Mouse (Mus musculus): ENCODE measurements around the gene Kif19a. TPM values are rescaled to one million over a fixed set of nuclear protein-coding genes. Genes with fewer than 3 reads are reported as not detected.

Gene Kif19a
- total RNA-seq, 2 experiments from 2014 or later, result 8.8 to 11.2 TPM

DNA sequence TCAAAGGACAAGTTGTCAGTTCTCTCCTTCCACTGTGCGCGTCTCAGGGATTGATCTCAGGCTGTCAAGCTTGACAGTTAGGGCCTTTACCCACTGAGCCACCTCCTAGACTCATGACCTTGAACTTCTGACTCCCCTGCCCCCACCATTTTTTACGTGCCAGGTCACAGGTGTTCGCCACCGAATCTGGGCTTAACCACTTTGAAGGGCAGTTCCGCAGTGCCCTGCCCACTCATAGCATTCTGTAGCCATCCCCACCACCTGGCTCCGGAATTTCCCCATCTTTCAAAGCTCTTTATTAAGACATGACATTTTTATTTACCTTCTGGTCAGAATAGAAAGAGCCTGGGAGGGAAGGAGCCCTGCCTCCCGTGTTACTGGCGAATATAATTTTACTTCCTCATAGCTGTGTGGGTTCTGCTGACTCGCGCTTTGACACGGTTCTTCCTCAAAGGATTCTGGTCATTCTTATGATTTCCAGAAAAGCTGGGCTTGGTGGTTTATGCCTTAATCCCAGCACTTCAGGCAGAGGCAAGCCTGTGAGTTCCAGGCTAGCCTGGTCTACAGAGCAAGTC, 17.5 kb upstream of the Kif19a start:
- intact Hi-C loops (cut with DNase I), result no loop called here
- DNase-seq (ENCODE audit: low spot score in 2 of 2), result no peak

DNA sequence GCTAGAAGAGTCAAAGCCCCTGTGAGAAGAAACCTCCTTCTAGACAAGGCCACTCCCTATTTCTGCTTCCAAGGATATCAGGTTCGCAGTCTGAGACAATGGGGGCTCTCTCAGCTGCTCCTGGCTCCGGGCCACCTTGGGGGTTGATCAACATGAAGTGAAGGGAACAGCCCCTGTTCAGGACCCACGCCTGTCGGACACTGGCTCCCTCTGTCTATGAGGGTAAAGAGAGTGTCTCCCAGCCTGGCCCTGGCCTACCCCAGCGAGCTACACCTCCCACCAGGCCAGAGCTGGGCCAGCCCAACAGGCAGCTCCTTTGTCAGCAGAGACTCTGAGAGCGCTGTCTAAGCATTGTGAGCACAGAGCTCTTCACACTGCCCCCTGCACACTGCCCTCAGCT, 4.7 kb downstream of the Kif19a start:
- DNase-seq (ENCODE audit: low spot score in 2 of 2), result peak in 1 of 2 experiments; percentile 40
- intact Hi-C loops (cut with DNase I), result no loop called here

DNA sequence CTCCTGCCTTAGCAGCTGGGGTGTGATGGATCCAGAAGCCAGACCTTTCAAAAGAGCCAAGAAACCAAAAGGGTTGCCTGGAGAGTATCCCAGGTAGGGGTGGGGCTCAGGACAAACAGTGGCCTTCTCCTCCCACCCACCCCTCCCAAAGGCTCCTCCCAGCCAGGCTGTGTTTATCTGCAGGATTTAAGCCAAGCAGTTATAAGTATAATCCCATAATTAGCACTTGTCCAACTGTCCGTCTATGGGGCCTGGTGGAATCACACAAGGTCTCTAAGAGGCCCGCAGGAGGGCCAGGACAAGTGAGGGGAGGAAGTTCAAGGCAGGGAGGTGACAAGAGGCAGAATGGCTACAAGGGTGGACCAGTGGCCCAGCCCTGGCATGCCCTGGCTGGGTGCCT, 6.7 kb downstream of the Kif19a start:
- DNase-seq (ENCODE audit: low spot score in 2 of 2), result no peak
- intact Hi-C loops (cut with DNase I), result no loop called here

DNA sequence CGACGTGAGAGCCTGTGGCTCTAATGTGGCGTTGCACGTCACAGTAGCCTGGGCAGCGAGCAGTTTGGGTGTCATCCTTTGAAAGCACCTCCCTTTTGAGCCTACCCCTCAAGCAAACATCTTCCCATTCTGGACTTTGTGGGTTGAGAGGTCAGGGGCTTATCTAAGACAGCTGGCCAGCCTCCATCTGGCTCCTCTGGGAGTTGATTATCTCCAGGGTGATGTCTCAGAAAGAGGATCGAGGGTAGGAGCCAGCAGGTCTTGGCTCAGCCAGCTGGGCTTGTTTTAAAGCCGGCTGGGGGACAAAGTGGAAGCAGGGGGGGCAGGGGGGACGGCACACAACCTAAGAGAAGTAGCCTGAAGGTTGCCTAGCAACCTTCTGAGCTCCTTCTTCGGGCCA, 14.9 kb downstream of the Kif19a start:
- intact Hi-C loops (cut with DNase I), result no loop called here
- no peak for DNase-seq (ENCODE audit: low spot score in 2 of 2)

DNA sequence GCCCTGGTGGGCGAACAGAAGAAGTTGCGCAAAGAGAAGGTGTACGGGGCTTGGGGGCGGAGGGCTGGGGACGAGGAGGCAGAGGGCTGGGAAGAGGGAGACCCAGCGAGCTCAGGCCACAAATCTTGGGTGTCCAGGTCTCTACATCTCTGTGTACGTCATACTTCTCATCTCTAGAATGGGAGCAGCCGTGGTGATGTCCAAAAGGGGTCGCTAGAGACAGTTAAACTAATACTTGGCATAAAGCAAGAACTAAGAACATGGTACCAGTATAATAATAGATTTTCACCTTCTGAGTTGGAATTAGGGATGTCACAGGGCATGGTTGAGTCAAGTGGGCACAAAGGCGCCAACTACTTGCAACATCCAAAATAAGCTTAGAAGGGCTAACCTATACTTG, 20.7 kb downstream of the Kif19a start:
- intact Hi-C loops (cut with DNase I), result loop anchor here (5.0 kb wide), 1 partner anchor 109 kb away; the partner anchor contains the start of gene Ttyh2
- DNase-seq (ENCODE audit: low spot score in 2 of 2), result no peak

DNA sequence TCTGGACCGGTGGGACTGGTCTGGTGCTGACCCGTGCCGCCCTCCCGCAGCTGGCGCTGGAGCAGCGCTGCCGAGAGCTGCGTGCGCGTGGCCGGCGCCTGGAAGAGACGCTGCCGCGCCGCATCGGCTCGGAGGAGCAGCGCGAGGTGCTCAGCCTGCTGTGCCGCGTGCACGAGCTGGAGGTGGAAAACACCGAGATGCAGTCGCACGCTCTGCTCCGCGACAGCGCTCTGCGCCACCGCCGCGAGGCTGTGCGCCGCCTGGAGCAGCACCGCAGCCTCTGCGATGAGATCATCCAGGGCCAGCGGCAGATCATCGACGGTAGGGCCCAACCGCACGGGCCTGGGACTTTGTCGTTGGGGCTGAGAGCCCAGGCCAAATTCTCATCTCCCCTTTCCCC, 21.1 kb downstream of the Kif19a start:
- peak; percentile 70 to 74 for DNase-seq (ENCODE audit: low spot score in 2 of 2)

DNA sequence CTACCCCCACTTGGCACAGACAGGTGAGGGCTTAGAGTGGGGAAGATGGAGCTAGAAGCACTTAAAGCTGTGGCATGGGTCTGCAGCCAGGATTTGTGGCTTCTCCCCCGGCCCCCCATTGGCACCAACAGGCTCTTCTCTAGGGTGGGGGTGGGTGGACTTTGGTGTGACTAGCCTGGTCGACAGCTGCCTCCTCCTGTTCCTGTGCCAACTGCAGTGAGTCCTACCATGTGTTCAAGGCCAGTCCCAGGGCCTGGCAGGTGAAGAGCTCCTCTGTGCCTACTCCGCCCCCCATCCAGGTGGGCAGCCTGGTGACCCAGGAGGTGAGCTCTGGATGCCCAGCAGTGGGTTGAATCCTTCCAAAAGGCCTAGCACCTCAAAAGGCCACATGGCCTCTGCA, 22.4 kb downstream of the Kif19a start:
- no peak for DNase-seq (ENCODE audit: low spot score in 2 of 2)
- intact Hi-C loops (cut with DNase I), result loop anchor here (2.0 to 5.0 kb wide), 2 partner anchors 43 to 110 kb away; partner anchors contain the start of gene Ttyh2

More for the DNA sequence above, 21.1 kb downstream of the Kif19a start:
- intact Hi-C loops (cut with DNase I), result loop anchor here (5.0 kb wide), 1 partner anchor 109 kb away; the partner anchor contains the start of gene Ttyh2

DNA sequence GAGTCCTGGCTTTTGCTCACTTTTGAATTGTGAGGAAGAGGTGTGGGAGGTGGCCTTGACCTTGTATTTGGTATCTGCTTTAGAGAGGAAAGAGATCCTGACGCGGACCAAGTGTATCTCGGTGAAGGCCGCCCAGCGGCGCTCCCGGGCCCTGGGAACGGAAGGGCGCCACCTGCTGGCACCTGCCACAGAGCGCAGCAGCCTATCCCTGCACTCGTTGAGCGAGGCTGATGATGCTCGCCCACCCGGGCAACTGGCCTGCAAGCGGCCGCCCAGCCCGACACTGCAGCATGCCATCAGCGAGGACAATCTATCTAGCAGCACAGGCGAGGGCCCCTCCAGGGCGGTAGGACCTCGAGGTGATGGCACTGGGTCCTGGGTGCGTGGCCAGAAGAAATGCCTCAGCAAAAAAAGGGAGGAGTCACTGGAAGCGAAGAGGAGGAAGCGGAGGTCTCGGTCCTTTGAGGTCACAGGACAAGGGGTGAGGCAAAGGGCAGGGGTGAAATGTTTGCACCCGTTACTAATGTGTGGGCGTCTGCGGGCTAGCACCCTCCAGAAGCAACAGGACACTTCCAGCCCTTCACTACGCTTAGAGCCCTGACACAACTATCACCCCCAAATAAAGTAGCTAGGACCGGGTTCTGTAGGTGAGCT, 24.0 kb downstream of the Kif19a start:
- peak; percentile 82 to 88 for DNase-seq (ENCODE audit: low spot score in 2 of 2)
- intact Hi-C loops (cut with DNase I), result loop anchor here (2.0 to 5.0 kb wide), 2 partner anchors 44 to 112 kb away; partner anchors contain the start of gene Ttyh2

DNA sequence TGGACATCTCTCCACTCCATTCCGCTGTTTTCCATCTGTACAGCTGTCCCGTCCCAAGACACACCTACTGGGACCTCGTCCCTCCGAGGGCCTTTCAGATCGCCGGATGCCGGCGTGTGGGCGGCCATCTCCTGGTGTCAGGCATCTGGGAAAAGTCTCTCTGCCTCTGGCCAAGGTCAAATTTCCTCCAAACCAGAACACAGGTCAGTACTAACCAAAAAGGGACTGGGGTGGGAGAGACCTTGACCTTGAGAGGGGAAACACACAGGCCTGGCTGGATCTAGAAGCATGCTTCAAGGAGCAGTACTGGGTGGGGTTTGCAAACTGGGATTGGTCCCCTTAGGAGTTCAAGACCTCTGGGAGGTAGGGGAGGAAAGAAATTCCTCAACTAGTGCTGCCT, 24.5 kb downstream of the Kif19a start:
- intact Hi-C loops (cut with DNase I), result loop anchor here (2.0 to 5.0 kb wide), 2 partner anchors 45 to 112 kb away; partner anchors contain the start of gene Ttyh2
- no peak for DNase-seq (ENCODE audit: low spot score in 2 of 2)

DNA sequence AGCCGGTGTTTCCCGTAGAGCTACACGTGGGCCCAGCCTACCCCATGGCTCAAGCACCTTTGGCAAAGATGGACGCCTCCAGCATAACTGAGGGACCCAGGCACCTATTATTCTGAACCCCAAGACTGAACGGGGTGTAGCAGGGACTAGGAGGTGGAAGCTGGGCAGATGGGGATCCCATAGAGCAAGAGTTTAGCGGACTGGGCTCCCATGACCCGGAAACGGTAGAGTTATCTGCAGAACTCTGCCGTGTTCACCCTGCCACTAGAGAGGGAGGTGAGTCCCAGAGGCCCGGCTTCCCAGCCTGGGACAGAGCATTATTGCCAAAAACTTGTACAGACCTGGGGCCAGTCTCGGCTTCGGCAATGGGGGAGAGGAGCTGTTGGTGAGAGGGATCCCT, 25.0 kb downstream of the Kif19a start:
- DNase-seq (ENCODE audit: low spot score in 2 of 2), result no peak
- intact Hi-C loops (cut with DNase I), result no loop called here

DNA sequence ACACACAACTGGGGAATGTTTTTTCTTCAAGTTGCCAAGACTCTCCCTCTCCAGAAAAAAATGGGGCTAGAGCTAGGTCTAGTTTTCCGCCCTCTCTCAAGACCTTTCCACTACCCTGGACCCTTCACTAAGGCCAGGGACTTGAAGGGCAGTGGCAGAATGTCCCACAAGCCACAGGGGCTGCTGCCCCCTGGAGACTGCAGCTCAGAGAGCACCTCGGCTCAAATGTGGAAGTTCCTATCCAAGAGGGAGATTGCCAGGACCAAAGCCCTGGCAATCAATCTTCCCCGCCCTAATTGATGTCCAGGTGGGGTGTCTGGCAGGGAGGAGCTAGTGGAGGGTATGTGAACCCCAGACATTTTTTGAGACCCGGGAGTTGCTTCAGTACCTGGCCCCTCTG, 25.7 kb downstream of the Kif19a start:
- intact Hi-C loops (cut with DNase I), result no loop called here
- no peak for DNase-seq (ENCODE audit: low spot score in 2 of 2)

DNA sequence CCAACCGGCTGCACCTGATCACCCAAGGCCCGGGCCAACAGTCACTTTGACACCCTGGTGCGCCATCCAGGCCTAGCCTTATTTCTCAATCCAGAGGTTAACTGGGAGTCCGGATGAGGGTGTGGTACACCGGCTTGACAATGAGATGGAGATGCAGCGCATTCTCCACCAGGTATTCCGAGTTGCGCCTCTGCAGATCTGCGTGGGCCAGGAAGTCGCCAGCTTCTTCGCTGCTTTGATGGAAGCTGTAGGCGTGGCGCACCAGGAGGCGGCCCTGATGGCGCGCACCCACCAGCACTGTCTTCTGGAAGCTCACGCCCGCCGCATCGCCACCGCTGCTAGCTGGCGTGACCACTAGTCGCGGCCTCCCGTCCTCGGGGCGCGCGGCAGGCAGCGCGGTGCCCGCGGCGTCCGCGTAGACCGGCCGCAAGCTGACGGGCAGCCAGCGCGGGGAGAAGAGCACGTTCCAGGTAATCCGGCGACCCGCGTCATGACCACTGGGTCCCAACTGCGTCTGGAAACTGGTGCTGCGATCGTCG, 26.2 kb downstream of the Kif19a start:
- DNase-seq (ENCODE audit: low spot score in 2 of 2), result peak in 1 of 2 experiments; percentile 26
- intact Hi-C loops (cut with DNase I), result no loop called here

DNA sequence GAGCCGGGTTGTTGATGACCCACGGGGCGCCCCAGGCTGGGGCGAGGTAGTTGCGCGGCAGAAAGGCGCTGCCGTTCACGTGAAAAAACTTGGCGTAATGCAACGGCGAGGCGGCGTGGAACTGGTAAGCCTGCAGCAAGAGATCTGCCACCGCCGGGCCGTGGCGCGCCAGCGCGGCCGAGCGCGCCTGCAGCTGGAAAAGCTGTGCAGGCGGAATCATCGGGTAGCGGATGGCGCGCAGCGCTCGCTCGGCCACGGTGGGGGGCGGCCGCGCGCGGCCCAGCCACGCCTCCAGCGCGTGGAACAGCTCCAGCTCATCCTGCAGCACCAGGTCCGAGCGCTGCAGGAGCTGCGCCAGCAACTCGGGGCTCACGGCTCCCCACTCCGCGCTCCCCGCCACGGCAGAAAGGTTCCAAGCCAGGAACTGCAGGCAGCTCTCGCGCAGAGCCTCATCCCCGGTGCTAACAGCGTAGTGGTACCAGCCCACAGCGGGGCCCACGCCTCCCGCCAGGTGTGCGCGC, 26.8 kb downstream of the Kif19a start:
- peak; percentile 57 to 63 for DNase-seq (ENCODE audit: low spot score in 2 of 2)
- intact Hi-C loops (cut with DNase I), result no loop called here

DNA sequence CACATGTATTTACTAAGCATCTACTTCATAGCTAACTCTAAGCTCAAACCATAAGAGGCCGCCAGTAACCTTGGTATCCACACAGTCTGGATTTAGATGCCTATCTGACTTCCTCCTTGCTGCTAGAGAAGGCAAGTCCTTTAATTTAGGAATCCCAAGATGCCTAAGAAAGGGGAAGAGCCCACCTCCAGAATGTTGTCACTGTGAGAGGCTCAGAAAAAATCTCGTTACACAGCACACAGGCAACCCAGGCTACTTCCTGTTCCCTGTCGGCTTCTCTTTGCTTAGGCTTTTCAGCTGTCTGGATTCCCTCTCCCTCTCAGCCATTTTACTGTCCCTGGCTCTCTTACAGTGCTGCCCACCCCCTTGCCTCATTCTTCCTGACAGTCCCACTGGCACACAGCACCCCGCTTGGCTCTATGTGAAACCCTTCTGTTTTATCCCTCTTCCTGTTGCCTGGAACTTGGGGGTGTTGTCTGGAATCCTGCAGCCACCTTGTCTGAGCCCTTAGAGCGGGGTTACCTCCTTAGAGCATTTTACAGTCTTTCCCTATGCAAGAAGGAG, 27.8 kb downstream of the Kif19a start:
- peak; percentile 35 to 65 for DNase-seq (ENCODE audit: low spot score in 2 of 2)

DNA sequence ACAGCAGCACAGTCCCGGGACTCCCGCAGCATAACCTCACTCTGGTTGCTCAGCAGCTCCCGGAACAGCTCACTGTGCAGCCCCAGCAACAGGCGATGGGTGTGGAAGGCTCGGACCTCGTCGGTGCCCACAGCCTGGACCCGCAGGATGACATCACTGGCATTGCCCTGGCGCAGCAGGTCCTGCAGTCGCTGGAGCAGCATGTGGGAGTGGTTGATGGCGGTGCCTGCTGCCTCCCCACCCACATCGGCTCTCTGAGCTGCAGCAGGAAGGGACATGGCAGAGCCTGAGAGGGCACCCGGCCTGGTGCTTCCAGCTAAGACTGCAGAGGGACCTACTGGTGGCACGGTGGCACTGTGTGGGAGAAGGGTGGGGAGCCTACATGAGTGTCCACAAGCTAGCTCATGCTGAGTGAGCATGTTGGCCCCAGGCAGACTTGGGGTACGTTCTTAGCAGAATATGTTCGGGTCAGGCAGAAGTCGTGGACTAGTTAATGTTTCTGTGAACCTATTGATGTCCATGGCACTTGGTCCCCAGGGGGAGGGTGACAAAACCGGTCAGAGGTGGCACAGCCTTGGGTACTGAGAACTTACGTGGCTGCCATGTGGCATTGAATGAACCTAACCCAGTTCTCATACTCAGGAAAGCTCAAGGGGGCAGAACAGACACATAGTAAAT, 28.8 kb downstream of the Kif19a start:
- intact Hi-C loops (cut with DNase I), result no loop called here

More for the DNA sequence above, 27.8 kb downstream of the Kif19a start:
- intact Hi-C loops (cut with DNase I), result no loop called here

DNA sequence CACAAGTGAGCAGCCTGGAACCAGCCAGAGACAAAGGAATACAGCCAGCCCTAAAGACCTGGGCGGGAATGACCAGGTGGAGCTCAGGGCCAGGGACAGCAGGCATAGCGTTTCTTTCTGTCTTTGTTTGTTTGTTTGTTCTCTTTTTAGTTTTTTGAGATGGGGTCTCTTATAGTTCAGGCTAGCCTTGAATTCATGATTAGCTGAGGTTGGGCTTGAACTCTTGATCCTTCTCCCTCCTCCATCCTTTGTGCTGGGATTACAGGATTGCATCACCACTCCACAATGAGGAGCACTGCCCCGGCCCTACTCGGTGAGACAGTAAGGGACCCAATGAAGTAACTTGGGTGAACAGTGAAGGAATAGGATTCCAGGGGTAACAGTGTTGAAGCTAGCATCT, 29.5 kb downstream of the Kif19a start:
- intact Hi-C loops (cut with DNase I), result loop anchor here (5.0 kb wide), 1 partner anchor 118 kb away; no protein-coding TSS in a partner anchor

More for the DNA sequence above, 28.8 kb downstream of the Kif19a start:
- DNase-seq (ENCODE audit: low spot score in 2 of 2), result no peak

DNA sequence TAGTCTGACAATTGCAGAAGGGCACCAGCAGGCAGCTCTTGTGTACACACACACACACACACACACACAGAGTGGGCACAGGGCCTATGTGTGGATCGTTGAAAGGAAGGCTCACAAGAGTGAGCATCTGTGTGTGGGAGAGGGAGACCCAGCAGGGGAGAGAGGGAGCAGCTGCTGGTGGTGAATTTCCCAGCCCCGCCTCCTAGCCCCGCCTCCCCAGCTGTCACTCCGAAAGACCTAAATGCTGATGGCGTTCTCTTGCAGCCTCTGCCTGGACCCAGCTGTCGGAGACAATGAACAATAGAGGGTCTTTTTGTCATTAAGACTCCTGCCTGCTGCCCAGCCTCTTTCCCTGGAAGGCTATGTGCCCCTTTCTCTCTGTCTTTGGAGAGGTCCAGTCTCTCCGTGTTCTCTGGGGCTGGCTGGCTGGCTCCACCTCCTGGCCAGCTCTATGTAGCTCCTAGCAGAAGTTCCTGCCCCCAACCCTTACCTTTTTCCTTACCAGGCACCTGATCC, 30.1 kb downstream of the Kif19a start:
- DNase-seq (ENCODE audit: low spot score in 2 of 2), result peak; percentile 94 to 98
- intact Hi-C loops (cut with DNase I), result loop anchor here (5.0 kb wide), 1 partner anchor 117 kb away; no protein-coding TSS in a partner anchor

More for the DNA sequence above, 29.5 kb downstream of the Kif19a start:
- no peak for DNase-seq (ENCODE audit: low spot score in 2 of 2)

DNA sequence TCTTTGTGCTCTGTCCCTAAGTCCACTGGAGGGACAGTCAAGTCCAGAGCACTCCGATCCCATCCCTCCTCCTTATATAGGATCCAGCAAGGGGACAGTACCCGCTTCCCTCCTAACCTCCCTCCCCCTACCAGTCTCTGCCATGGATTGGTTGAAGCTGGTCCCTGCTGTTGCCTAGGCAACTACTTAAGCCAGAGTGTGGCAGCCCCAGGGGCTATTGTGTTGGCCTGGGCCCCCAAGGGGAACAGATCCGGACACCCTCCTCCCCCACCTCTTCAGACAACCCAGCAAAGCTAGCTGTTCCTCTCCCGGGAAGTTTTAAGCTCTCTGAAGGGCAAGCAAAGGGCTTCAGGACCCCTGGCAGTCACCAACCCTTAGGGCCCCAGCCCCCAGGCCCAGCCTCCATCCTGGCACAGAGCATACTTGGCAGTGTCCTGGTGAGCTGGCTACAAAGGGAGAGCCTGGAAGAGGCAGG, 30.7 kb downstream of the Kif19a start, which contains the start of gene Btbd17:
TSS of gene Btbd17 (minus strand) at position 98 of the 475 bp plus-strand sequence.
- intact Hi-C loops (cut with DNase I), result loop anchor here (5.0 kb wide), 1 partner anchor 116 kb away; no protein-coding TSS in a partner anchor
- peak; percentile 58 to 77 for DNase-seq (ENCODE audit: low spot score in 2 of 2)

DNA sequence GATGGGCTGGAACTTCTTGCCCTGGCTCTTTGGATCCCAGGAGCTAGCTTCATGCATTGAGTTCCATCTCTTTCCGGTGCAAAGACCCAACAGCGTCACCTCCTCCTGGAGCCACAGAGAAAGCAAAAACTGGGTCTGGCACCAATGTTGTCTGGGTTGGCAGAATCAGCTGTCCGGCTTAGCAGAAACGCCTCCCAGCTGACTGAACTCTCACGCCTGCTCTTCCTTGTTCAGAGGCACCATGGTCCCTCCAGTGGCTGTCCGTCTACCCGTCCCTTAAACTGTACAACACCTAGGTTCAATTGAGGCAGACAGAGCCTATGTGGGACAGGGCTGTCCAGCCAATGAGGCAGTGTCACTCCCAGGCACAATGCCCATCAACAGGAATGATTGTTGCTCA, 32.0 kb downstream of the Kif19a start:
- intact Hi-C loops (cut with DNase I), result loop anchor here (5.0 kb wide), 1 partner anchor 115 kb away; no protein-coding TSS in a partner anchor
- DNase-seq (ENCODE audit: low spot score in 2 of 2), result no peak
